Mouse (Mus musculus) left cerebral cortex, postnatal 25 days (tissue): ENCODE results near the gene Scgb1b24. TPM values are rescaled to one million over a fixed set of nuclear protein-coding genes. Genes with fewer than 3 reads are reported as not detected.

Source experiments
- DNase-seq, 2 experiments: peaks; one replicate each; pipeline ENCODE4 v3.0.0; 2022; ENCODE audit warnings: low spot score in 2 of 2, mixed read lengths in 1 of 2
- intact Hi-C: fragments of 180-260 bp; cut with DNase I; formaldehyde crosslinking; loops from one replicate; pipeline ENCODE4 v1.15.1; 2025
- total RNA-seq, 2 experiments: library from RNA; stranded (reverse); gene quantifications; 2 replicates each; pipeline ENCODE4 v1.2.3; 2021

Scgb1b24 gene
- not detected for total RNA-seq

- intact Hi-C loops = no loop called here
- no peak for DNase-seq
Observed at GRCm38 (mm10) chr7:33743499-33743898, at the start of gene Scgb1b24. TSS of gene Scgb1b24 (plus strand) at chr7:33743799.

- DNase-seq = no peak
- intact Hi-C loops = no loop called here
Observed at GRCm38 (mm10) chr7:33739212-33739611, 4.4 kb upstream of the Scgb1b24 start, which contains the start of gene Scgb2b24. TSS of gene Scgb2b24 (minus strand) at chr7:33739312.

Other genes with a start within 250 kb of the Scgb1b24 start
- gene Scgb2b21, start 223.3 kb upstream of the Scgb1b24 start, total RNA-seq = not detected
- gene Scgb2b24, start 4.5 kb upstream of the Scgb1b24 start, total RNA-seq = not detected
- gene Scgb2b26, start 201.2 kb downstream of the Scgb1b24 start, total RNA-seq = not detected